Mouse (Mus musculus) cerebellum, adult 11-12 months (tissue): ENCODE data around the gene Rap2a.

Experiments used
- DNase-seq: peaks from one replicate; pipeline ENCODE4 v3.0.0; 2022

Gene Rap2a

GRCm38 (mm10) chr14:120543846-120544245 lies 65.6 kb downstream of the Rap2a start:
- no peak for DNase-seq

GRCm38 (mm10) chr14:120544495-120544894 lies 66.3 kb downstream of the Rap2a start:
- DNase-seq, result no peak

DNA sequence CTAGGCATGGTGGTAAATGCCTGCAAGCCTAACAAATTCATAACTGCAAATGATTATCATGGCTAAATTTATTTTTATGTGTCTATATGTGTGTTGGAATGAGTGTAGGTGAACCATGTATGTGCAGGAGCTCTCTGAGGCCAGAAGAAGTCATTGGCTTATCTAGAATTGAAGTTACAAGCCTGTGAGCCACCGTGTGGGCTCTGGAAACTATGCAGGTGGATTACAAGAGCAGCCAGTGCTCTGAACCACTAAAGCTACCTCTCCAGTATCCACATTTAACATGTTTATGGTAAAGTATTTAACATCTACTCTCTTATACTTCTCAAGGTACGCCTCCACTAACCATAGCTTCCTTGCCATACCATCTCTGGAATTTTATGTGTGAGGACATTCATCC lies 66.7 kb downstream of the Rap2a start:
- no peak for DNase-seq
